Mouse (Mus musculus) cerebellum, postnatal 25 days (tissue): ENCODE measurements at regions not wholly inside any gene's neighbourhood (a gene's known extent, or its start where the extent isn't known, plus 50 kb on each side); places are given as distances from the start of the nearest gene placed in this dataset.

ENCODE experiments used
- DNase-seq, 2 experiments: peaks; one replicate each; pipeline ENCODE4 v3.0.0; 2021; ENCODE audit warnings: mixed read lengths in 2 of 2

GRCm38 (mm10) chr8:86359518-86359917, 221.0 kb downstream of the Abcc12 start:
- DNase-seq, result no peak

- DNase-seq, result peak; percentile 36 to 39
Measured at GRCm38 (mm10) chr8:86353816-86354215, 226.7 kb downstream of the Abcc12 start.

- no peak for DNase-seq
Measured at GRCm38 (mm10) chr8:86351545-86352190, 228.8 kb downstream of the Abcc12 start.

GRCm38 (mm10) chr8:86350128-86350527, 230.4 kb downstream of the Abcc12 start:
- DNase-seq, result no peak

- no peak for DNase-seq
Measured at GRCm38 (mm10) chr8:86342016-86342684, 238.3 kb downstream of the Abcc12 start.

- DNase-seq, result no peak
Measured at GRCm38 (mm10) chr8:86338574-86339264, 241.8 kb downstream of the Abcc12 start.

GRCm38 (mm10) chr8:86331383-86331782, 249.1 kb downstream of the Abcc12 start:
- no peak for DNase-seq

- peak; percentile 66 to 82 for DNase-seq
Measured at GRCm38 (mm10) chr8:86328626-86329025, 251.9 kb downstream of the Abcc12 start.

GRCm38 (mm10) chr8:86327982-86328381, 252.5 kb downstream of the Abcc12 start:
- no peak for DNase-seq

- peak; percentile 52 to 57 for DNase-seq
Measured at GRCm38 (mm10) chr8:86325040-86325439, 255.4 kb downstream of the Abcc12 start.

GRCm38 (mm10) chr8:86324542-86324941, 255.9 kb downstream of the Abcc12 start:
- no peak for DNase-seq

- DNase-seq, result no peak
Measured at GRCm38 (mm10) chr8:86323823-86324222, 256.7 kb downstream of the Abcc12 start.

GRCm38 (mm10) chr8:86322494-86322893, 258.0 kb downstream of the Abcc12 start:
- DNase-seq, result no peak

GRCm38 (mm10) chr8:86320938-86321337, 259.5 kb downstream of the Abcc12 start:
- peak in 1 of 2 experiments; percentile 57 for DNase-seq

- no peak for DNase-seq
Measured at GRCm38 (mm10) chr8:86318531-86318930, 262.0 kb downstream of the Abcc12 start.

- peak; percentile 46 to 72 for DNase-seq
Measured at GRCm38 (mm10) chr8:86316236-86316635, 264.2 kb downstream of the Abcc12 start.

GRCm38 (mm10) chr8:86309460-86309859, 271.0 kb downstream of the Abcc12 start:
- no peak for DNase-seq

- DNase-seq, result peak in 1 of 2 experiments; percentile 34
Measured at GRCm38 (mm10) chr8:86307339-86307738, 273.1 kb downstream of the Abcc12 start.

GRCm38 (mm10) chr8:86301885-86302509, 278.5 kb downstream of the Abcc12 start:
- DNase-seq, result no peak

GRCm38 (mm10) chr8:86288713-86289384, 291.6 kb downstream of the Abcc12 start:
- DNase-seq, result no peak

- peak; percentile 30 to 46 for DNase-seq
Measured at GRCm38 (mm10) chr8:86282922-86283321, 297.6 kb downstream of the Abcc12 start.

- peak; percentile 45 to 46 for DNase-seq
Measured at GRCm38 (mm10) chr8:86280093-86280721, 300.3 kb downstream of the Abcc12 start.
